Mouse (Mus musculus) hindbrain, embryonic 14.5 days (tissue): ENCODE measurements around the gene Clmp. TPM values are rescaled to one million over a fixed set of nuclear protein-coding genes. Genes with fewer than 3 reads are reported as not detected.

Source experiments
- ATAC-seq: fragments of 200-750 bp; cut with Nextera tagmentation; 2 replicates; pipeline ENCODE4 v1.8.0; 2017; ENCODE audit warnings: moderate number of reproducible peaks, mild to moderate bottlenecking, moderate TSS enrichment, moderate library complexity; ENCODE audit not compliant: low FRiP score
- DNase-seq: peaks from one replicate; pipeline ENCODE4 v3.0.0-alpha.2; 2015; ENCODE audit warnings: low spot score
- H3K27ac ChIP-seq: fragments of 300-500 bp; sonication (generic); 2 replicates; pipeline ENCODE4 v1.5.1; 2014; ENCODE audit warnings: mild to moderate bottlenecking, moderate library complexity
- H3K27me3 ChIP-seq: fragments of 300-500 bp; sonication (generic); 2 replicates; pipeline ENCODE4 v1.6.1; 2014; ENCODE audit warnings: mild to moderate bottlenecking, low read length, mixed read lengths; ENCODE audit not compliant: control insufficient read depth, insufficient read depth
- H3K36me3 ChIP-seq: fragments of 300-500 bp; sonication (generic); replicated peaks from 2 replicates; pipeline ENCODE4 v1.6.1; 2014; ENCODE audit not compliant: control insufficient read depth, insufficient read depth
- H3K4me1 ChIP-seq: fragments of 300-500 bp; sonication (generic); replicated peaks from 2 replicates; pipeline ENCODE4 v1.6.1; 2014; ENCODE audit warnings: antibody characterized with exemption, low read length, mixed read lengths; ENCODE audit not compliant: control insufficient read depth, insufficient read depth
- H3K4me2 ChIP-seq: fragments of 300-500 bp; sonication (generic); replicated peaks from 2 replicates; pipeline ENCODE4 v1.6.1; 2014; ENCODE audit warnings: mild to moderate bottlenecking, moderate library complexity
- H3K4me3 ChIP-seq: fragments of 300-500 bp; sonication (generic); replicated peaks from 2 replicates; pipeline ENCODE4 v1.5.1; 2014; ENCODE audit warnings: mild to moderate bottlenecking, low read length
- H3K9ac ChIP-seq: fragments of 300-500 bp; sonication (generic); 2 replicates; pipeline ENCODE4 v1.6.1; 2014
- H3K9me3 ChIP-seq: fragments of 300-500 bp; sonication (generic); 2 replicates; pipeline ENCODE4 v1.6.1; 2016; ENCODE audit warnings: low read length; ENCODE audit not compliant: control insufficient read depth
- WGBS: fragments of 180-500 bp; shearing (Covaris S2); extraction: QIAGEN DNeasy Blood & Tissue Kit; methylation state at CpG from one replicate; pipeline ENCODE4 v1.1.7; 2014; 5-methylcytosine and 5-hydroxymethylcytosine counted together
- polyA plus RNA-seq: library from polyadenylated mRNA; unstranded; fragments of >200 nt; fragmentation: Nextera tagmentation; extraction: Ambion mirVana; gene quantifications from 2 replicates; pipeline ENCODE4 v1.2.1, GENCODE M21; 2014

The Clmp gene
- polyA plus RNA-seq, 1 experiment from 2014 or later, result 56.6 TPM

GRCm38 (mm10) chr9:40743525-40744034 lies 57.8 kb downstream of the Clmp start:
- H3K9me3 ChIP-seq, result no peaks in the 10 kb centered on the region
- no peaks in the 10 kb centered on the region for H3K27me3 ChIP-seq
- peak overlapping the region; percentile 18 for H3K27ac ChIP-seq
- H3K36me3 ChIP-seq, result no peaks in the 10 kb centered on the region
- WGBS, result 53% methylated on average over 7 of the region's 7 CpGs
- no peak overlapping the region for H3K9ac ChIP-seq
- ATAC-seq, result no peak
- DNase-seq, result no peak
- H3K4me3 ChIP-seq, result no peak overlapping the region
- H3K4me2 ChIP-seq, result no peak overlapping the region
- peaks cover 14% of the 10 kb centered on the region; the same call in 1 of the 2 replicates for H3K4me1 ChIP-seq

GRCm38 (mm10) chr9:40744233-40744632 lies 58.5 kb downstream of the Clmp start:
- ATAC-seq, result no peak
- H3K27ac ChIP-seq, result peak overlapping the region; percentile 18; the same call in 1 of the 2 replicates

GRCm38 (mm10) chr9:40746796-40747195 lies 61.0 kb downstream of the Clmp start:
- ATAC-seq (no peak), DNase-seq (no peak)
- Histone ChIP-seq H3K27me3 (no peaks in the 10 kb centered on the region), H3K4me1 (peaks cover 18% of the 10 kb centered on the region), H3K9ac (no peak overlapping the region), H3K4me2 (no peak overlapping the region), H3K36me3 (no peaks in the 10 kb centered on the region), H3K27ac (no peak overlapping the region), H3K4me3 (no peak overlapping the region), H3K9me3 (no peaks in the 10 kb centered on the region)
- WGBS, result 81% methylated on average over 9 of the region's 9 CpGs

More at GRCm38 (mm10) chr9:40744233-40744632, 58.5 kb downstream of the Clmp start:
- 46% methylated on average over 3 of the region's 3 CpGs for WGBS
- no peak overlapping the region for H3K9ac ChIP-seq
- no peaks in the 10 kb centered on the region for H3K36me3 ChIP-seq
- peaks cover 14% of the 10 kb centered on the region; the same call in 1 of the 2 replicates for H3K4me1 ChIP-seq
- H3K4me3 ChIP-seq, result no peak overlapping the region
- H3K9me3 ChIP-seq, result no peaks in the 10 kb centered on the region
- H3K4me2 ChIP-seq, result no peak overlapping the region
- H3K27me3 ChIP-seq, result no peaks in the 10 kb centered on the region
- no peak for DNase-seq

- H3K9ac ChIP-seq, result no peak overlapping the region
- H3K4me3 ChIP-seq, result no peak overlapping the region
- ATAC-seq (no peak), DNase-seq (no peak)
- no peaks in the 10 kb centered on the region for H3K27me3 ChIP-seq
- no peak overlapping the region for H3K4me2 ChIP-seq
- no peaks in the 10 kb centered on the region for H3K36me3 ChIP-seq
- no peak overlapping the region for H3K27ac ChIP-seq
- H3K9me3 ChIP-seq, result no peaks in the 10 kb centered on the region
- WGBS, result 84% methylated on average over 9 of the region's 9 CpGs
- H3K4me1 ChIP-seq, result peaks cover 18% of the 10 kb centered on the region
These were observed 61.5 kb downstream of the Clmp start for GRCm38 (mm10) chr9:40747249-40747648.

- no peak overlapping the region for H3K27ac ChIP-seq
- WGBS, result 76% methylated on average over 8 of the region's 8 CpGs
- DNase-seq (peak; percentile 82), ATAC-seq (peak; percentile 67; the same call in 1 of the 2 replicates)
- no peak overlapping the region for H3K4me2 ChIP-seq
- H3K36me3 ChIP-seq, result no peaks in the 10 kb centered on the region
- no peaks in the 10 kb centered on the region for H3K9me3 ChIP-seq
- H3K27me3 ChIP-seq, result no peaks in the 10 kb centered on the region
- H3K4me1 ChIP-seq, result peaks cover 8% of the 10 kb centered on the region; the same call in 1 of the 2 replicates
- H3K9ac ChIP-seq, result no peak overlapping the region
- H3K4me3 ChIP-seq, result no peak overlapping the region
These were observed 64.3 kb downstream of the Clmp start for GRCm38 (mm10) chr9:40749832-40750620.

GRCm38 (mm10) chr9:40751749-40752148 lies 66.0 kb downstream of the Clmp start:
- DNase-seq (no peak), ATAC-seq (no peak)
- no peaks in the 10 kb centered on the region for H3K36me3 ChIP-seq
- H3K9ac ChIP-seq, result no peak overlapping the region
- no peak overlapping the region for H3K4me2 ChIP-seq
- WGBS, result 47% methylated on average over 3 of the region's 3 CpGs
- H3K9me3 ChIP-seq, result no peaks in the 10 kb centered on the region
- H3K4me3 ChIP-seq, result no peak overlapping the region
- no peaks in the 10 kb centered on the region for H3K27me3 ChIP-seq
- no peak overlapping the region for H3K27ac ChIP-seq
- peaks cover 9% of the 10 kb centered on the region; the same call in 1 of the 2 replicates for H3K4me1 ChIP-seq

GRCm38 (mm10) chr9:40756401-40756800 lies 70.6 kb downstream of the Clmp start:
- no peak overlapping the region for H3K4me2 ChIP-seq
- DNase-seq (peak; percentile 76), ATAC-seq (no peak)
- 19% methylated on average over 4 of the region's 4 CpGs for WGBS
- H3K4me1 ChIP-seq, result peaks cover 9% of the 10 kb centered on the region
- H3K9ac ChIP-seq, result no peak overlapping the region
- 0 out of 2 replicates have a peak, but pooled peaks cover 3% of the 10 kb centered on the region for H3K36me3 ChIP-seq
- H3K27ac ChIP-seq, result no peak overlapping the region
- H3K27me3 ChIP-seq, result no peaks in the 10 kb centered on the region
- H3K4me3 ChIP-seq, result no peak overlapping the region
- H3K9me3 ChIP-seq, result no peaks in the 10 kb centered on the region

GRCm38 (mm10) chr9:40757105-40757626 lies 71.4 kb downstream of the Clmp start:
- ATAC-seq, result peak; percentile 82
- WGBS, result 27% methylated on average over 12 of the region's 12 CpGs

GRCm38 (mm10) chr9:40757685-40758270 lies 72.0 kb downstream of the Clmp start:
- H3K4me2 ChIP-seq, result peak overlapping the region; percentile 52
- H3K4me3 ChIP-seq, result peak overlapping the region; percentile 21
- H3K4me1 ChIP-seq, result peaks cover 9% of the 10 kb centered on the region
- H3K36me3 ChIP-seq, result 0 out of 2 replicates have a peak, but pooled peaks cover 9% of the 10 kb centered on the region
- H3K27ac ChIP-seq, result peak overlapping the region; percentile 62
- H3K9me3 ChIP-seq, result no peaks in the 10 kb centered on the region
- H3K9ac ChIP-seq, result peak overlapping the region; percentile 41
- H3K27me3 ChIP-seq, result no peaks in the 10 kb centered on the region
- 8% methylated on average over 22 of the region's 22 CpGs for WGBS
- peak; percentile 87 for DNase-seq
- ATAC-seq, result peak; percentile 94

More at GRCm38 (mm10) chr9:40757105-40757626, 71.4 kb downstream of the Clmp start:
- H3K27ac ChIP-seq, result peak overlapping the region; percentile 62
- H3K27me3 ChIP-seq, result no peaks in the 10 kb centered on the region
- peak overlapping the region; percentile 21; the same call in 1 of the 2 replicates for H3K4me3 ChIP-seq
- no peaks in the 10 kb centered on the region for H3K9me3 ChIP-seq
- H3K4me1 ChIP-seq, result peaks cover 9% of the 10 kb centered on the region
- peak overlapping the region; percentile 52 for H3K4me2 ChIP-seq
- peak; percentile 61 for DNase-seq
- H3K9ac ChIP-seq, result peak overlapping the region; percentile 41
- H3K36me3 ChIP-seq, result 0 out of 2 replicates have a peak, but pooled peaks cover 9% of the 10 kb centered on the region
